Mouse (Mus musculus): ENCODE data around the gene Bckdhb.

GRCm38 (mm10) chr9:84050867-84051635 is 126.1 kb downstream of the Bckdhb start:
- TF ChIP-seq CTCF (IDR thresholded peaks at IDR 0.05; ENCODE audit: extremely low read depth, insufficient read depth, insufficient read length, insufficient replicate concordance) (no peak), POLR2A (IDR thresholded peaks at IDR 0.05; ENCODE audit: low read depth, low read length) (no peak)

All from spleen, adult 2 months (tissue).